Mouse (Mus musculus) hindbrain, embryonic 14.5 days (tissue): Measurements from ENCODE around the gene Efl1. TPM values are rescaled to one million over a fixed set of nuclear protein-coding genes. Genes with fewer than 3 reads are reported as not detected.
A peak's percentile ranks its signal among the peaks of the same experiment; 100 is the strongest.

Experiments
- ATAC-seq: fragments of 200-750 bp; cut with Nextera tagmentation; 2 replicates; pipeline ENCODE4 v1.8.0; 2017; ENCODE audit warnings: moderate number of reproducible peaks, mild to moderate bottlenecking, moderate TSS enrichment, moderate library complexity; ENCODE audit not compliant: low FRiP score
- DNase-seq: peaks from one replicate; pipeline ENCODE4 v3.0.0-alpha.2; 2015; ENCODE audit warnings: low spot score
- H3K27ac ChIP-seq: fragments of 300-500 bp; sonication (generic); 2 replicates; pipeline ENCODE4 v1.5.1; 2014; ENCODE audit warnings: mild to moderate bottlenecking, moderate library complexity
- H3K27me3 ChIP-seq: fragments of 300-500 bp; sonication (generic); 2 replicates; pipeline ENCODE4 v1.6.1; 2014; ENCODE audit warnings: mild to moderate bottlenecking, low read length, mixed read lengths; ENCODE audit not compliant: control insufficient read depth, insufficient read depth
- H3K36me3 ChIP-seq: fragments of 300-500 bp; sonication (generic); replicated peaks from 2 replicates; pipeline ENCODE4 v1.6.1; 2014; ENCODE audit not compliant: control insufficient read depth, insufficient read depth
- H3K4me1 ChIP-seq: fragments of 300-500 bp; sonication (generic); replicated peaks from 2 replicates; pipeline ENCODE4 v1.6.1; 2014; ENCODE audit warnings: antibody characterized with exemption, low read length, mixed read lengths; ENCODE audit not compliant: control insufficient read depth, insufficient read depth
- H3K4me2 ChIP-seq: fragments of 300-500 bp; sonication (generic); replicated peaks from 2 replicates; pipeline ENCODE4 v1.6.1; 2014; ENCODE audit warnings: mild to moderate bottlenecking, moderate library complexity
- H3K4me3 ChIP-seq: fragments of 300-500 bp; sonication (generic); replicated peaks from 2 replicates; pipeline ENCODE4 v1.5.1; 2014; ENCODE audit warnings: mild to moderate bottlenecking, low read length
- H3K9ac ChIP-seq: fragments of 300-500 bp; sonication (generic); 2 replicates; pipeline ENCODE4 v1.6.1; 2014
- H3K9me3 ChIP-seq: fragments of 300-500 bp; sonication (generic); 2 replicates; pipeline ENCODE4 v1.6.1; 2016; ENCODE audit warnings: low read length; ENCODE audit not compliant: control insufficient read depth
- WGBS: fragments of 180-500 bp; shearing (Covaris S2); extraction: QIAGEN DNeasy Blood & Tissue Kit; methylation state at CpG from one replicate; pipeline ENCODE4 v1.1.7; 2014; 5-methylcytosine and 5-hydroxymethylcytosine counted together
- polyA plus RNA-seq: library from polyadenylated mRNA; unstranded; fragments of >200 nt; fragmentation: Nextera tagmentation; extraction: Ambion mirVana; gene quantifications from 2 replicates; pipeline ENCODE4 v1.2.1, GENCODE M21; 2014

The Efl1 gene
- polyA plus RNA-seq, 1 experiment from 2014 or later, result 22.4 TPM

GRCm38 (mm10) chr7:82785335-82785934 is 137.0 kb downstream of the Efl1 start:
- ATAC-seq (no peak), DNase-seq (no peak)
- Histone ChIP-seq H3K36me3 (no peaks in the 10 kb centered on the region), H3K4me1 (no peaks in the 10 kb centered on the region), H3K27ac (no peak overlapping the region), H3K27me3 (no peaks in the 10 kb centered on the region), H3K4me3 (no peak overlapping the region), H3K9me3 (no peaks in the 10 kb centered on the region), H3K9ac (no peak overlapping the region), H3K4me2 (no peak overlapping the region)
- WGBS, result 63% methylated on average over 6 of the region's 6 CpGs

GRCm38 (mm10) chr7:82785970-82786647 is 137.7 kb downstream of the Efl1 start:
- Histone ChIP-seq H3K9me3 (no peaks in the 10 kb centered on the region), H3K9ac (no peak overlapping the region), H3K4me3 (no peak overlapping the region), H3K4me2 (no peak overlapping the region), H3K4me1 (no peaks in the 10 kb centered on the region), H3K27ac (no peak overlapping the region), H3K36me3 (no peaks in the 10 kb centered on the region), H3K27me3 (no peaks in the 10 kb centered on the region)
- DNase-seq (peak; percentile 24), ATAC-seq (peak; percentile 81)
- WGBS, result 72% methylated on average over 2 of the region's 2 CpGs

GRCm38 (mm10) chr7:82792644-82793043 is 144.2 kb downstream of the Efl1 start:
- WGBS, result 44% methylated on average over 2 of the region's 2 CpGs
- Histone ChIP-seq H3K4me2 (no peak overlapping the region), H3K9me3 (no peaks in the 10 kb centered on the region), H3K4me3 (no peak overlapping the region), H3K4me1 (no peaks in the 10 kb centered on the region), H3K36me3 (no peaks in the 10 kb centered on the region), H3K9ac (no peak overlapping the region), H3K27ac (no peak overlapping the region), H3K27me3 (no peaks in the 10 kb centered on the region)
- DNase-seq (no peak), ATAC-seq (no peak)

GRCm38 (mm10) chr7:82793111-82793510 is 144.7 kb downstream of the Efl1 start:
- H3K4me3 ChIP-seq, result no peak overlapping the region
- no peak overlapping the region for H3K9ac ChIP-seq
- no peaks in the 10 kb centered on the region for H3K9me3 ChIP-seq
- DNase-seq, result no peak
- no peaks in the 10 kb centered on the region for H3K4me1 ChIP-seq
- no peaks in the 10 kb centered on the region for H3K27me3 ChIP-seq
- H3K4me2 ChIP-seq, result no peak overlapping the region
- H3K27ac ChIP-seq, result no peak overlapping the region
- no peaks in the 10 kb centered on the region for H3K36me3 ChIP-seq
- ATAC-seq, result no peak
- WGBS, result 100% methylated on average over 1 of the region's 1 CpGs

GRCm38 (mm10) chr7:82794542-82794941 is 146.1 kb downstream of the Efl1 start:
- DNase-seq (no peak), ATAC-seq (no peak)
- Histone ChIP-seq H3K4me2 (no peak overlapping the region), H3K27me3 (no peaks in the 10 kb centered on the region), H3K4me1 (no peaks in the 10 kb centered on the region), H3K9ac (no peak overlapping the region), H3K4me3 (no peak overlapping the region), H3K9me3 (no peaks in the 10 kb centered on the region), H3K27ac (no peak overlapping the region), H3K36me3 (no peaks in the 10 kb centered on the region)
- 74% methylated on average over 1 of the region's 1 CpGs for WGBS

- H3K4me3 ChIP-seq, result no peak overlapping the region
- no peak overlapping the region for H3K27ac ChIP-seq
- H3K9ac ChIP-seq, result no peak overlapping the region
- 67% methylated on average over 4 of the region's 4 CpGs for WGBS
- DNase-seq (no peak), ATAC-seq (no peak)
- no peaks in the 10 kb centered on the region for H3K4me1 ChIP-seq
- H3K4me2 ChIP-seq, result no peak overlapping the region
- H3K36me3 ChIP-seq, result no peaks in the 10 kb centered on the region
- no peaks in the 10 kb centered on the region for H3K9me3 ChIP-seq
- no peaks in the 10 kb centered on the region for H3K27me3 ChIP-seq
These were observed 153.8 kb downstream of the Efl1 start for GRCm38 (mm10) chr7:82802206-82802605.

GRCm38 (mm10) chr7:82808257-82808656 is 159.8 kb downstream of the Efl1 start:
- Histone ChIP-seq H3K9ac (no peak overlapping the region), H3K9me3 (no peaks in the 10 kb centered on the region), H3K4me1 (peaks cover 16% of the 10 kb centered on the region), H3K36me3 (no peaks in the 10 kb centered on the region), H3K27ac (no peak overlapping the region), H3K27me3 (no peaks in the 10 kb centered on the region), H3K4me3 (no peak overlapping the region), H3K4me2 (no peak overlapping the region)
- DNase-seq (no peak), ATAC-seq (no peak; the same call in 1 of the 2 replicates)
- 71% methylated on average over 4 of the region's 4 CpGs for WGBS

GRCm38 (mm10) chr7:82809126-82809525 is 160.7 kb downstream of the Efl1 start:
- Histone ChIP-seq H3K9ac (no peak overlapping the region), H3K9me3 (no peaks in the 10 kb centered on the region), H3K36me3 (no peaks in the 10 kb centered on the region), H3K4me3 (no peak overlapping the region), H3K4me1 (peaks cover 16% of the 10 kb centered on the region), H3K27ac (no peak overlapping the region), H3K27me3 (no peaks in the 10 kb centered on the region), H3K4me2 (no peak overlapping the region)
- DNase-seq (no peak), ATAC-seq (no peak)
- 65% methylated on average over 5 of the region's 5 CpGs for WGBS

- Histone ChIP-seq H3K4me1 (peaks cover 16% of the 10 kb centered on the region), H3K4me3 (0 out of 2 replicates have a peak overlapping the region, but pooled peaks have one; percentile 4)
These were observed 162.4 kb downstream of the Efl1 start for GRCm38 (mm10) chr7:82810799-82811139.

More at GRCm38 (mm10) chr7:82810799-82811139, 162.4 kb downstream of the Efl1 start:
- Histone ChIP-seq H3K27me3 (no peaks in the 10 kb centered on the region), H3K9ac (no peak overlapping the region), H3K9me3 (no peaks in the 10 kb centered on the region), H3K36me3 (no peaks in the 10 kb centered on the region), H3K27ac (no peak overlapping the region; the same call in 1 of the 2 replicates), H3K4me2 (peak overlapping the region; percentile 43)
- no peak for ATAC-seq
- 21% methylated on average over 5 of the region's 5 CpGs for WGBS
- DNase-seq, result no peak
